Mouse (Mus musculus) retina, postnatal 1 day (tissue): ENCODE results near the gene Steap2.
"Not testable (repeated sequence)": the region's sequence is repeated elsewhere in the genome, so short reads cannot be mapped to it uniquely, and the experiment has no call there.

ENCODE experiments used
- DNase-seq: peaks from one replicate; pipeline ENCODE4 v3.0.0-alpha.2; 2012

Gene Steap2

GRCm38 (mm10) chr5:5693956-5694653 is at the start of gene Steap2:
TSS of gene Steap2 (minus strand) at chr5:5694578.
- DNase-seq = peak; percentile 81

- DNase-seq = no peak
These were observed 40.1 kb upstream of the Steap2 start for GRCm38 (mm10) chr5:5734445-5734844.

DNA sequence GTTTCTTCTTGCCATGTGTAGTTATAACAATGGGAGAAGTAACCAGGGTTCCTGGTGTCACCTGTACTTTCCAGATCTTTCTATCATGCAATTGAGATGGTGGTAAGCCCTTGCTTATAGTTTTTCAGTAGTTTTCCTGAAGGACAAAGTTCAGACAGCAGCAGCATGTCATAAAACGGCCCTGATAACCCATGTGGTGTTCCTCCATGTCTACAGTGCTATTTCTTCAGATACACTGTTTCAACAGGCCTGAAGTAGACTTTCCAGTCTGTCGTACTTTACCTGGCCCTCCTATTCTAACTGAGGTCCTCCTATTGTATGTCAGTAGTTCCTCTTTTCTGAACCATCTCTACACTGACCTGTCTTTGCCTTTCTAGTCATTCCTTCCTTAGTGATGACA is 38.5 kb upstream of the Steap2 start:
- no peak for DNase-seq

DNA sequence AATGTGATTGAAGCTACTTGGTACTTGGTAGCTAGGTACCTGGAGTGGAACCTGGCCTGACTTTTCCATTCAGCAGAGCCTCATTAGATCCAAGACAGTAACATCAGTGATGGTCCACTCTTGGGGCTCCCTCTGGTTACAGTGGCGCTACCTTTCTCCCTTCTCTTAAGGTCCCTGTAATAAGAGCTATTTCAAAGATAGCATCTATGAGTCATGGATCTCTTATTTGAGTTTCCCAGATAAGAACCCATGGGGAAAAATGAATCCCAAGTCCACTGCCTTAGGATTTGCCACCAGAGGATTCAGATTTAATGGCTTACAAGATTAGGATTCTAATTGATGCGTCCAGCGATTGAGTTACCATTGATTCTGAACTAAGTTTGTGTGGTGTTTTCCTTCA is 37.8 kb upstream of the Steap2 start:
- DNase-seq = no peak

DNA sequence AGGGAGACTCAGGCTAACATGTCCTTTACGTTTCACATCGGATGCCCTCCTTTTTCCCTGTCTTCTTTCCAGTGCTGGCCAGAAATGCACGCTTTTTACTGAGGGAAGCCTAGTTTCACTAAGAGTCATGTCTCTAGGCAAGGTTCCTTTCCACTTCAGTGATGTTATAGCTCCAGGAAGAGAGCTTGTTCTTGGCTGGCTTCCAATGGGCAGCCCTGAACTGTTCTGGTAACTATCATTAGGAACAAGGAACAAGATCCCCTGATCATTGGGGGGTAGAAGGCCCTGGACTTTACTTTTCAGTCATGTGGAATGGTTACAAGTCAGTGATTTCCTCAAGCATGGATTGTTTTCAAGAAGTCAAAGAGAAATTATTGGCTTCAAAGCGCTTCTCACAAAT is 35.5 kb upstream of the Steap2 start:
- DNase-seq = no peak

- no peak for DNase-seq
These were observed 27.8 kb upstream of the Steap2 start for GRCm38 (mm10) chr5:5722217-5722616.

- DNase-seq = no peak
These were observed 16.7 kb upstream of the Steap2 start for GRCm38 (mm10) chr5:5711032-5711431.

DNA sequence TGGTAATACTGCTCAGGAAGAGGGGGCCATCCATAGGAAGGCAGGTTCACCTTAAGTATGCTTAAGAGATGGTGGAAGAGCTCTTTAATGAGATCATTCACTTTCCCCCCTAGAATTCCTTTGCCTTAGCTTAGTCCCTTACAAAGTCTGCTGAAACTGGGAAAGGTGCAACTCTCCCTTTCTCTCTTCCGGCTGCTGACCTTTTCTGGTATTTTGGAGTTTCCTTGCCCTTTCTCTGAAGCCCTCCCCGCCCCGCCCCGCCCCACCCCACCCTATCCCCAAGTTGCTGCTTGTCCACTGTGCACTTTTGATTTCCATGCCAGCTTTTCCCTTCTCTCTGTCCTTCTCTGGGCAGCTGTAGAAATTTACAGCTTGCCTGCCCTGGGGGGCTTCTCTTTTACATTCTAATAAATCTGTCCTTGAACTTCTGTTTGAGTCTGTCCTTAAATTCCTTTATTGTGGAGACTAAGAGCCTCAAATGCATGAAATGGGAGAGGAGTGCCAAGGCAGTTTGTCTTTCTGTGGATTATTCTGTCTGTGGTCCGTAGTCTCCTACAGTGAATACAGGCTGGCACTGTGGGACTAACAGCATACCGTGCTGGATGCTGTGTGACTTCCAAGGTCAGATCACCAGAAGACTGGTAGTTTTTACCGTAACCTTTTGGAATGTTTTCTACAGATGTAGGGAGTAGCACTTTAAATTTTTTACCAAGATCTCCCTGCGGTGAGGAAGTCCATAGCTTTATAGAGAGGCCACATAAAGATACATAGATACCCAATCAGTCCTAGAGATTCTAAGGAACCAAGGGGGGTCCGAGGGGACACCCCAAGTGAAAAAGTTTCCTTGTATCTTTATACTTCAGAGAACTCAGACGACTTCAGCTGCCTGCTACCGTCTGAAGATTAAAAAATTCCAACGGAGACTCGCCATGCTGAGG is 13.2 kb upstream of the Steap2 start:
- DNase-seq = no peak

- DNase-seq = no peak
These were observed 10.6 kb upstream of the Steap2 start for GRCm38 (mm10) chr5:5705019-5705418.

DNA sequence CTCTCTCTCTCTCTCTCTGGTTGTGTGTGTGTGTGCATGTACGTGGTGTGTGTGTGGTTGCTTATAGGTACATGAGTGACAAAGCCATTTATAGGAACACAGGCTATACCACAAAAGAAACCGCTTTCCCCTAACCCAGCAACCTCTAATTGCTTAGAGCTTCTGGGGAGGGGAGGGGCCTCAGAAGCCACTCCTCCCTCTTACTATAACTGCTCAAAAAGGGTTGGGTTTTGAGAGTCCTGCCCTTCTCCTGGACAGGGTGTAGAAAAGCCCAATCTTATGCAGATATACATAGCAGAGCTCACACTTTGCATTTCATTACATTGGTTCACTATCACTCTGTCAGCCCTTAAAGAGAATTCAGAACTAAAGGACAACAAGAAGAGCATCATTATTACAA is 6.0 kb upstream of the Steap2 start:
- no peak for DNase-seq

DNA sequence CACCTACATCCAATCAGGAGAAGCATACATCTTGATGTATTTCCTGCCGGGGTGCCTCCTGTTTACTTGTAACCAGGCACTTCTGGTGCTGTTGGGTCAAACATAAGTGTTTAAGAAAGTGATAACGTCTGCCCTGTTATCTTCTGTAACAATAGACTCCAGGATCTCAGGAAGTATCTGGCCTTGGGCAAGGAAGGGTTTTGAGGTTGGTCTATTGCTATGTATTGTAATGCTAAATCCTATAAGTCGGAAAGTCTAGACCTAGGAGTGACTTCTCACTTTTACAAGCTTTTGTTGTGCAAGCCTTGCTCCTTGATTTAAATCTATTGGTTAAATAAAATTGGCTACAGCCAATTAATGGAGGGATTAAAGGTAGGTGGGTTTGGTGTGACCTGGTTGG is 4.5 kb upstream of the Steap2 start:
- DNase-seq = no peak

GRCm38 (mm10) chr5:5695401-5695942 is 1.1 kb upstream of the Steap2 start:
- DNase-seq = no peak

DNA sequence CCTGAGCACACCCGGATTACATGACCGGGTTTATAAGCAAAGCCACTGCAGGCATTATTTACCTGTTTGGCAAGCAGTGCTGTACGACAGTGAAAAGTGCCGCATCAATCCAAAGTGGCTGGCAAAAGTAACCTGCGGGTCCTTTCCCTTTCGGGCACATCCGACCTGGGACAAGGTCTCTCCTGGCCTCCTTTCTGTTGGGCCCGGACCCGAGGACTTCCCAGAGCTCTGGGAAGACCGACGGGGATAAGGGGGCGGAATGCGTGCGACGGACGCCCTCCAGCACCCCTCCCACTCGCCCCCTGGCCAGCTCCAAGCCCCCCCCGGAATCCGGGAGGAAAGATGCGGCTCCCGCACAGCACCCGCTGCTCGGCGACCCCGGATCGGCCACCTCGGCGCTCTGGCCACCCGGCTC is 830 bp downstream of the Steap2 start:
- no peak for DNase-seq

DNA sequence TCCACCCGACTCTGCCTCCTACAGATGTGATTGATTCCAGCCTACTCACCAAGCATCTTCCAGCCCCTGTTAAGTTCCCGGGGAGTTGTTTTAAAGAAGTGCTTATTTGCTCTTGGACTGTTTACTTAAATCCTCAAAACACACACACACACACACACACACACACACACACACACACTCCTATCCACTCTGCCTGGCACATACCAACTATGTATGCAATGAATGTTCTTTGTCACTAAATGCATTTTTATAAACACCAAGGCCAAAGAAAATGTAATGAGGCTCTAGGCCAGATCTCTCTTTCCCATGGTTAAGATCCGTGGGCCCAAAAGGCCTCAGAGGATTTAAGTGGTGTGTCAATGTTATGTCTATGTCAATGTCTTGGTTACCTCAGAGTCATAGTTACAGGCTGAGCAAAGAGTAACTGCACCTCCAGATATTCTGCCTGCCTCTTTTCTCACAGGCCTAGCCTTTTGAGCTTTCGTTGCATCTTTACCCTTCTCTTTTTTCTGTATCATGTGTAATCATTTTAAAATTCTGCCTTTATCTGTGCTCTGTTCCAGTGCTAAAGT is 2.1 kb downstream of the Steap2 start:
- no peak for DNase-seq

DNA sequence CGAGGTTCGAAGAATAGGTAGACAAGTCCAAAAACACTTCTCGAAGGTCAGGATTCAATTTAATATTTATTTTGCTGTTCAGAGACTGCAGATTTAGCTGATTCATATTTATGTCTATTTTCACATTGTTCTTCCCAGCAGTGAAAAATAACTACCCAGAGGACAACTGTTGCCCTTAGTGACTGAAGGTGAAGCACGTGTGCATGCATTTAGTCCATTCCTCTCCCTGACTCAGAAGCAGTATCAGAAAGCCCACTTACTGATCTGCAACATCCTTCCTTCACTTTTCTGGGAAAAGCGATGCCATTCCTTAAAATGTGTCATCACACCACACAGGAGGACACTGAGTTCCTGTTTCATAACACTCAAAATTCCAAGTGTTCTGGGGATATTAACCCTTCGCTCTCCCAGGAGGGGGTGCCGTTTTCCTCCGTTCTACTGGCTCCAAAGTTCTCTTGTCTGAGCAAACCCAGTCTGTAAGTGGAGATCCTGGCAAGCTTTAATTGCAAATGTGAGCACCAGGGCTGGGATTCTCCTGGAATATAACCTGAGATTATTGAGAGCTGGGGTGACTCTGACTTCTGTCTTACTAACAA is 5.3 kb downstream of the Steap2 start:
- no peak for DNase-seq

DNA sequence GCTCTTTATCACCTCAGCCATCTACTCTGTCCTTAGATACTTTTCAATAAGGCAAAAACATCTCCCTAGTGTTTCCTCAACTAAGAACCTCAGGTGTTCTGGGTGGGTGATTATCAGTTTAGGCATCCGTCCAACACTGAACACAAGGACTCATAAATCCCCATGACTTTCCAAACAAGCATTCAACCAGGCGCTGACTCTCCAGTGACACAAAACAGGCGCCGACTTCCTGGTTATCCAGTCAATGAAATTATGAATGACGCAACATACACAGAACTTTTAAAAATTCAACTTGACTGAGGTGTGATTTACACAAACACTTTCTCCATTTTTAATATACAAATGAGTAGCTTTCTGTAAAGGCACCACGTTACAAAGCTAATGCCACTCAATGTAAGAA is 6.2 kb downstream of the Steap2 start:
- no peak for DNase-seq

DNA sequence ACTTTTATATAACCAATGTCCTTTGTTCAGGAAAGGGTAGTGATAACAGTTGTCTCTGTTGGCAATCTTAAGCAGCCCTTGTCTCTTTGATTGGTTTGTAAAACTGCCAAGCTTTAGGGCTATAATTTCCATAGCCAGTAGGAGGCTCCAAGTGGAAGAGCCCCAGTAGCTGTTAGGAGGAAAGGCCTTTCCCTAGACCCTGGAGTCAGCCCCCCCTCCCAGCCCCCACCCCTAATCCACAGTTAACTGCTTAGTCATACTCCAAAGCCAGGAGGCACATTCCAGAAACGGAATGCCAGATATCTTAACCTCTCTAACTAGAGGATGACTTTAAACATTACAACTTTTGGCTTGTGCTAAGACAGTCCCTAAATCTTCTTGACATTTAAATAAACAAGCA is 7.4 kb downstream of the Steap2 start:
- no peak for DNase-seq

DNA sequence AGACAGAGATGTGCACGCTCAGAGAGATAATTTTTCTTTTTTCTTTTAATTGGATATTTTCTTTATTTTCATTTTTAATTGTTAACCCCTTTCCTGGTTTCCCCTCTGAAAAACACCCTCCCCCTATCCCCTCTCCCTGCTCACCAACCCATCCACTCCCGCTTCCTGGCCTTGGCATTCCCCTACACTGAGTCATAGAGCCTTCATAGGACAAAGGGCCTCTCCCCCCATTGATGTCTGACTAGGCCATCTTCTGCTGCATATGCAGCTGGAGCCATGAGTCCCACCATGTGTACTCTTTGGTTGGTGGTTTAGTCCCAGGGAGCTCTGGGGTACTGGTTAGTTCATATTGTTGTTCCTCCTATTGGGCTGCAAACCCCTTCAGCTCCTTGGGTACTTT is 9.4 kb downstream of the Steap2 start:
- not testable (repeated sequence) for DNase-seq

- peak; percentile 68 for DNase-seq
These were observed 11.1 kb downstream of the Steap2 start for GRCm38 (mm10) chr5:5683292-5683691.

DNA sequence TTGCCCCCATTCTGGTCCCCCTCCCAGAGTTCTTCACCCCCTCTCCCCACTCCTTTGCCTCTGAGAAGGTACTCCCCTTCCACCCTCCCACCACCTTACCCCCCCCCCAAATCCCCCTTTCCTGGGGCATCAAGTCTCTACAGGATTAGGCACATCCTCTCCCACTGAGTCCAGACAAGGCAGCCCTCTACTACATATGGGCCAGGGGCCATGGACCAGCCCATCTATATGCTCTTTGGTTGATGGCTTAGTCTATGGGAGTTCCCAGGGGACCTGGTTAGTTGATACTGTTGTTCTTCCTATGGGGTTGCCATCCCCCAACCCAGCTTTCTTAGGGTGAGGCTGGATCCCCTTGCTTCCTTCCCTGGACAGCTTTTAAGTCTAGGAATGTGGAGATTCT is 14.9 kb downstream of the Steap2 start:
- no peak for DNase-seq

- no peak for DNase-seq
These were observed 18.3 kb downstream of the Steap2 start for GRCm38 (mm10) chr5:5676082-5676481.

DNA sequence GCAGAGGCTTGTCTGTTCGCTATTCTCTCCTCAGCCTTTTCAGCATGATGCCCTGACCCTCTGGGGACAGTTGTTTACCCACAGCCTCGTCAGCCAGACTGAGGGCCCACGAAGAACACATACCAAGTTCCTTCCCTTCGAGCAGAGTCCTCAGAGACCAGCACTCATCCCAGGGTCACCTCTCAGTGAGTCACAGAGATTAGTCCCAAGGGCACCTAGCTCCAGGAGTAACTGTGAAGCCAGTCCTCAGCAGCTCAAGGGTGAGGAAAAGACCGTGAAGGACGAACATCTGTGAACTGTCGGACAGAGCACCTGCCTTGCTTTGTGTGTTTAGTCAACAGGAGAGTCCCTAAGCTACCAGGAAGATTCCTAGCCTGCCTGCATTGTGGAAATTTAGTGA is 25.5 kb downstream of the Steap2 start:
- no peak for DNase-seq

- peak; percentile 9 for DNase-seq
These were observed 29.9 kb downstream of the Steap2 start for GRCm38 (mm10) chr5:5664371-5664926.
